Mouse (Mus musculus): ENCODE measurements around the gene Trim56. TPM values are rescaled to one million over a fixed set of nuclear protein-coding genes. Genes with fewer than 3 reads are reported as not detected.

The Trim56 gene
- polyA plus RNA-seq, 1 experiment from 2014 or later: 7.5 TPM

GRCm38 (mm10) chr5:137070881-137071605 lies 45.0 kb downstream of the Trim56 start:
- no peak for ATAC-seq
- no peak overlapping the region for H3K4me2 ChIP-seq (replicated peaks)
- H3K4me1 ChIP-seq (replicated peaks): peaks cover 23% of the 10 kb centered on the region
- H3K4me3 ChIP-seq (replicated peaks): no peak overlapping the region
- no peak overlapping the region for H3K27ac ChIP-seq
- H3K36me3 ChIP-seq: no peaks in the 10 kb centered on the region
- no peaks in the 10 kb centered on the region for H3K9me3 ChIP-seq
- 0 out of 2 replicates have a peak, but pooled peaks cover 3% of the 10 kb centered on the region for H3K27me3 ChIP-seq (replicated peaks)
- WGBS: 82% methylated on average over 19 of the region's 19 CpGs
- H3K9ac ChIP-seq: no peak overlapping the region

GRCm38 (mm10) chr5:137068711-137069110 lies 47.3 kb downstream of the Trim56 start:
- peaks cover 10% of the 10 kb centered on the region for H3K4me1 ChIP-seq (replicated peaks)
- H3K9ac ChIP-seq: no peak overlapping the region
- no peaks in the 10 kb centered on the region for H3K9me3 ChIP-seq
- 0 out of 2 replicates have a peak, but pooled peaks cover 3% of the 10 kb centered on the region for H3K27me3 ChIP-seq (replicated peaks)
- H3K4me3 ChIP-seq (replicated peaks): no peak overlapping the region
- H3K4me2 ChIP-seq (replicated peaks): no peak overlapping the region
- 82% methylated on average over 4 of the region's 4 CpGs for WGBS
- no peak for ATAC-seq
- no peaks in the 10 kb centered on the region for H3K36me3 ChIP-seq
- H3K27ac ChIP-seq: no peak overlapping the region

GRCm38 (mm10) chr5:137065923-137066322 lies 50.1 kb downstream of the Trim56 start:
- Histone ChIP-seq H3K36me3 (no peaks in the 10 kb centered on the region), H3K4me3 (replicated peaks) (no peak overlapping the region), H3K9ac (no peak overlapping the region), H3K9me3 (no peaks in the 10 kb centered on the region), H3K27ac (no peak overlapping the region), H3K27me3 (replicated peaks) (0 out of 2 replicates have a peak, but pooled peaks cover 3% of the 10 kb centered on the region), H3K4me1 (replicated peaks) (no peaks in the 10 kb centered on the region), H3K4me2 (replicated peaks) (no peak overlapping the region)
- no peak for ATAC-seq
- WGBS: 71% methylated on average over 8 of the region's 8 CpGs

- no peak overlapping the region for H3K27ac ChIP-seq
- WGBS: 66% methylated on average over 6 of the region's 6 CpGs
- H3K27me3 ChIP-seq (replicated peaks): 0 out of 2 replicates have a peak, but pooled peaks cover 3% of the 10 kb centered on the region
- H3K4me2 ChIP-seq (replicated peaks): no peak overlapping the region
- H3K36me3 ChIP-seq: no peaks in the 10 kb centered on the region
- ATAC-seq: no peak
- H3K4me3 ChIP-seq (replicated peaks): no peak overlapping the region
- no peaks in the 10 kb centered on the region for H3K4me1 ChIP-seq (replicated peaks)
- H3K9me3 ChIP-seq: no peaks in the 10 kb centered on the region
- H3K9ac ChIP-seq: no peak overlapping the region
Observed at GRCm38 (mm10) chr5:137065454-137065853, 50.6 kb downstream of the Trim56 start.

GRCm38 (mm10) chr5:137062601-137063000 lies 53.4 kb downstream of the Trim56 start:
- Histone ChIP-seq H3K9ac (no peak overlapping the region), H3K36me3 (no peaks in the 10 kb centered on the region), H3K27me3 (replicated peaks) (0 out of 2 replicates have a peak, but pooled peaks cover 3% of the 10 kb centered on the region), H3K27ac (no peak overlapping the region), H3K4me3 (replicated peaks) (no peak overlapping the region), H3K4me1 (replicated peaks) (no peaks in the 10 kb centered on the region), H3K4me2 (replicated peaks) (no peak overlapping the region), H3K9me3 (no peaks in the 10 kb centered on the region)
- WGBS: 77% methylated on average over 5 of the region's 5 CpGs
- ATAC-seq: no peak

GRCm38 (mm10) chr5:137061809-137062481 lies 54.1 kb downstream of the Trim56 start:
- ATAC-seq: peak; percentile 53; the same call in 1 of the 2 replicates

More at GRCm38 (mm10) chr5:137061809-137062481, 54.1 kb downstream of the Trim56 start:
- H3K4me2 ChIP-seq (replicated peaks): no peak overlapping the region
- no peaks in the 10 kb centered on the region for H3K36me3 ChIP-seq
- no peak overlapping the region for H3K4me3 ChIP-seq (replicated peaks)
- H3K27me3 ChIP-seq (replicated peaks): 0 out of 2 replicates have a peak, but pooled peaks cover 3% of the 10 kb centered on the region
- H3K9me3 ChIP-seq: no peaks in the 10 kb centered on the region
- no peak overlapping the region for H3K9ac ChIP-seq
- no peaks in the 10 kb centered on the region for H3K4me1 ChIP-seq (replicated peaks)
- 23% methylated on average over 11 of the region's 12 CpGs for WGBS
- no peak overlapping the region for H3K27ac ChIP-seq

Other genes starting within 250 kb of the Trim56 start
- gene Col26a1, start 233.0 kb downstream of the Trim56 start, polyA plus RNA-seq (2015; fragmentation: Nextera tagmentation; extraction: Ambion mirVana): 9.6 and 10.8 TPM in 2 replicates
- 54.4 and 55.0 TPM in 2 replicates for gene Ift22, start 208.1 kb downstream of the Trim56 start, polyA plus RNA-seq (2015; fragmentation: Nextera tagmentation; extraction: Ambion mirVana)
- 258 and 259 TPM in 2 replicates for gene Fis1, start 162.9 kb downstream of the Trim56 start, polyA plus RNA-seq (2015; fragmentation: Nextera tagmentation; extraction: Ambion mirVana)
- gene Cldn15, start 149.6 kb downstream of the Trim56 start, polyA plus RNA-seq (2015; fragmentation: Nextera tagmentation; extraction: Ambion mirVana): 18.4 and 24.9 TPM in 2 replicates
- 41.1 and 42.8 TPM in 2 replicates for gene Plod3, start 129.2 kb downstream of the Trim56 start, polyA plus RNA-seq (2015; fragmentation: Nextera tagmentation; extraction: Ambion mirVana)
- 99.9 and 111 TPM in 2 replicates for gene Znhit1, start 128.2 kb downstream of the Trim56 start, polyA plus RNA-seq (2015; fragmentation: Nextera tagmentation; extraction: Ambion mirVana)
- gene Vgf, start 89.8 kb downstream of the Trim56 start, polyA plus RNA-seq (2015; fragmentation: Nextera tagmentation; extraction: Ambion mirVana): 0.66 and 0.85 TPM in 2 replicates
- 230 and 242 TPM in 2 replicates for gene Ap1s1, start 70.1 kb downstream of the Trim56 start, polyA plus RNA-seq (2015; fragmentation: Nextera tagmentation; extraction: Ambion mirVana)
- 0.34 and 0.42 TPM in 2 replicates for gene Serpine1, start 43.9 kb downstream of the Trim56 start, polyA plus RNA-seq (2015; fragmentation: Nextera tagmentation; extraction: Ambion mirVana)
- 3.8 and 4.6 TPM in 2 replicates for gene Muc3, start 33.1 kb upstream of the Trim56 start, polyA plus RNA-seq (2015; fragmentation: Nextera tagmentation; extraction: Ambion mirVana)
- 15.3 and 15.4 TPM in 2 replicates for gene Muc3a, start 96.2 kb upstream of the Trim56 start, polyA plus RNA-seq (2015; fragmentation: Nextera tagmentation; extraction: Ambion mirVana)
- gene Ache, start 171.3 kb upstream of the Trim56 start, polyA plus RNA-seq (2015; fragmentation: Nextera tagmentation; extraction: Ambion mirVana): 9.5 and 9.7 TPM in 2 replicates
- gene Ufsp1, start 178.4 kb upstream of the Trim56 start, polyA plus RNA-seq (2015; fragmentation: Nextera tagmentation; extraction: Ambion mirVana): 7.8 and 8.5 TPM in 2 replicates
- gene Srrt, start 191.5 kb upstream of the Trim56 start, polyA plus RNA-seq (2015; fragmentation: Nextera tagmentation; extraction: Ambion mirVana): 117 and 120 TPM in 2 replicates
- gene Trip6, start 198.2 kb upstream of the Trim56 start, polyA plus RNA-seq (2015; fragmentation: Nextera tagmentation; extraction: Ambion mirVana): 63.9 and 64.8 TPM in 2 replicates
- gene Slc12a9, start 217.4 kb upstream of the Trim56 start, polyA plus RNA-seq (2015; fragmentation: Nextera tagmentation; extraction: Ambion mirVana): 14.3 and 15.9 TPM in 2 replicates
- 36.7 and 37.6 TPM in 2 replicates for gene Ephb4, start 233.9 kb upstream of the Trim56 start, polyA plus RNA-seq (2015; fragmentation: Nextera tagmentation; extraction: Ambion mirVana)

All from intestine, embryonic 15.5 days (tissue).